Mouse (Mus musculus) bone marrow, adult 2 months (tissue): ENCODE measurements around the gene Tmem177.

ENCODE experiments used
- CTCF ChIP-seq: fragments of 200-500 bp; IDR thresholded peaks from 2 replicates; pipeline ENCODE4 v1.5.1; 2011; ENCODE audit warnings: low read length, control low read depth; ENCODE audit not compliant: control insufficient read depth, insufficient read depth
- POLR2A ChIP-seq: fragments of 200-500 bp; IDR thresholded peaks from 2 replicates; pipeline ENCODE4 v1.6.1; 2011; ENCODE audit warnings: low read depth, mild to moderate bottlenecking, control low read depth, low read length, borderline replicate concordance; ENCODE audit not compliant: control insufficient read depth

GRCm38 (mm10) chr1:119959920-119960319 lies 46.9 kb upstream of the Tmem177 start:
- no peak for TF ChIP-seq POLR2A
- no peak for TF ChIP-seq CTCF
